Mouse (Mus musculus) ES-Bruce4 (cell line): ENCODE measurements around the gene Ddx42.

ENCODE experiments used
- CTCF ChIP-seq: IDR thresholded peaks from one replicate; pipeline ENCODE4 v1.8.1; 2011; ENCODE audit warnings: low read depth, low read length
- EP300 ChIP-seq: IDR thresholded peaks from 2 replicates; pipeline ENCODE4 v1.6.1; 2011; ENCODE audit warnings: low read depth, low read length; ENCODE audit not compliant: insufficient read depth
- POLR2A ChIP-seq: IDR thresholded peaks from one replicate; pipeline ENCODE4 v1.8.1; 2011; ENCODE audit warnings: low read length; ENCODE audit not compliant: insufficient read depth

- no peak for TF ChIP-seq POLR2A
- TF ChIP-seq CTCF, result no peak
- TF ChIP-seq EP300, result no peak
These were observed 57.1 kb downstream of the Ddx42 start for GRCm38 (mm10) chr11:106273811-106274210.
